18 mouse cellular contexts compared by ENCODE assay signal in genomic region chr8:111871278-111871677, GRCm38 (mm10). TPM values are rescaled to one million over a fixed set of nuclear protein-coding genes. Genes with fewer than 3 reads are reported as not detected.
"Had no signal": no experiment of that assay in that cellular context is flagged by ENCODE, and none has a peak within 500 bp of the region (broad histone marks: within the 10 kb centered on the region; RNA-seq: fewer than 3 reads in every experiment).

No protein-coding gene starts in this region.

- H3K9me3 ChIP-seq: neural tube, embryonic 13.5 days; neural tube, embryonic 15.5 days; stomach, embryonic 15.5 days had no signal

- H3K9ac ChIP-seq: neural tube, embryonic 13.5 days; neural tube, embryonic 15.5 days; stomach, embryonic 15.5 days had no signal

- H3K27me3 ChIP-seq: neural tube, embryonic 13.5 days; neural tube, embryonic 15.5 days; stomach, embryonic 15.5 days had no signal

- H3K4me2 ChIP-seq: neural tube, embryonic 13.5 days; neural tube, embryonic 15.5 days; stomach, embryonic 15.5 days had no signal

- H3K27ac ChIP-seq: neural tube, embryonic 13.5 days; neural tube, embryonic 15.5 days; stomach, embryonic 15.5 days; stomach, postnatal 0 days had no signal

- H3K4me3 ChIP-seq: neural tube, embryonic 13.5 days; neural tube, embryonic 15.5 days; stomach, embryonic 15.5 days had no signal

- H3K4me1 ChIP-seq: stomach, embryonic 15.5 days had no signal

- DNase-seq: retina, postnatal 1 day; right cerebral cortex, adult 18-20 months; right cerebral cortex, postnatal 14 days; right cerebral cortex, postnatal 25 days; right cerebral cortex, postnatal 4 days; spleen, adult 18-20 months; thymus, adult 18-20 months; thymus, adult 2 months; thymus, postnatal 14 days; thymus, postnatal 25 days; thymus, postnatal 36 days; thymus, postnatal 4 days had no signal

- H3K36me3 ChIP-seq: neural tube, embryonic 15.5 days had no signal

RNA-seq across cellular contexts. Expression of gene Chst5, which starts 39.0 kb away (rescaled TPM):
- total RNA-seq: neutrophil, adult 5-6 weeks had no signal
- polyA plus RNA-seq: spleen, adult 2 months had no signal
